Mouse (Mus musculus): Measurements from ENCODE around the gene Ache. TPM values are rescaled to one million over a fixed set of nuclear protein-coding genes. Genes with fewer than 3 reads are reported as not detected.

Gene Ache
- polyA plus RNA-seq, 1 experiment from 2014 or later = 23.4 TPM

- Histone ChIP-seq H3K27ac (peak overlapping the region; percentile 58), H3K4me1 (peaks cover 46% of the 10 kb centered on the region), H3K9ac (peak overlapping the region; percentile 69), H3K9me3 (replicated peaks) (no peaks in the 10 kb centered on the region), H3K27me3 (replicated peaks) (no peaks in the 10 kb centered on the region), H3K4me3 (peak overlapping the region; percentile 57), H3K4me2 (peak overlapping the region; percentile 86), H3K36me3 (no peaks in the 10 kb centered on the region)
- 0 out of 2 replicates have a peak, but pooled peaks have one; percentile 17 for ATAC-seq
- WGBS (ENCODE audit: insufficient replicate concordance) = 4% methylated on average over 11 of the region's 11 CpGs
These were observed 51.5 kb downstream of the Ache start for GRCm38 (mm10) chr5:137338663-137339289.

- ATAC-seq = 0 out of 2 replicates have a peak, but pooled peaks have one; percentile 46
- no peaks in the 10 kb centered on the region for H3K27me3 ChIP-seq (replicated peaks)
- peaks cover 40% of the 10 kb centered on the region for H3K4me1 ChIP-seq
- H3K27ac ChIP-seq = peak overlapping the region; percentile 58
- H3K36me3 ChIP-seq = no peaks in the 10 kb centered on the region
- peak overlapping the region; percentile 57 for H3K4me3 ChIP-seq
- H3K9me3 ChIP-seq (replicated peaks) = no peaks in the 10 kb centered on the region
- 18% methylated on average over 22 of the region's 22 CpGs for WGBS (ENCODE audit: insufficient replicate concordance)
- peak overlapping the region; percentile 48 for H3K9ac ChIP-seq
- H3K4me2 ChIP-seq = peak overlapping the region; percentile 86
These were observed 52.1 kb downstream of the Ache start for GRCm38 (mm10) chr5:137339290-137339979.

- no peak overlapping the region for H3K4me2 ChIP-seq
- H3K27ac ChIP-seq = no peak overlapping the region
These were observed 52.9 kb downstream of the Ache start for GRCm38 (mm10) chr5:137340222-137340621.

GRCm38 (mm10) chr5:137342407-137343012 is 55.2 kb downstream of the Ache start:
- H3K4me1 ChIP-seq = peaks cover 36% of the 10 kb centered on the region
- 64% methylated on average over 7 of the region's 7 CpGs for WGBS (ENCODE audit: insufficient replicate concordance)
- no peak overlapping the region for H3K4me3 ChIP-seq
- H3K4me2 ChIP-seq = no peak overlapping the region
- H3K27ac ChIP-seq = no peak overlapping the region
- H3K9me3 ChIP-seq (replicated peaks) = no peaks in the 10 kb centered on the region
- no peak for ATAC-seq
- H3K27me3 ChIP-seq (replicated peaks) = peaks cover 15% of the 10 kb centered on the region
- no peak overlapping the region for H3K9ac ChIP-seq
- H3K36me3 ChIP-seq = no peaks in the 10 kb centered on the region

More at GRCm38 (mm10) chr5:137340222-137340621, 52.9 kb downstream of the Ache start:
- 52% methylated on average over 6 of the region's 6 CpGs for WGBS (ENCODE audit: insufficient replicate concordance)
- Histone ChIP-seq H3K36me3 (no peaks in the 10 kb centered on the region), H3K9ac (no peak overlapping the region), H3K4me1 (peaks cover 39% of the 10 kb centered on the region), H3K27me3 (replicated peaks) (no peaks in the 10 kb centered on the region), H3K4me3 (no peak overlapping the region), H3K9me3 (replicated peaks) (no peaks in the 10 kb centered on the region)
- ATAC-seq = no peak

- Histone ChIP-seq H3K4me3 (no peak overlapping the region), H3K9ac (no peak overlapping the region), H3K4me1 (peaks cover 30% of the 10 kb centered on the region), H3K27ac (no peak overlapping the region), H3K9me3 (replicated peaks) (no peaks in the 10 kb centered on the region), H3K4me2 (no peak overlapping the region), H3K27me3 (replicated peaks) (peaks cover 24% of the 10 kb centered on the region), H3K36me3 (no peaks in the 10 kb centered on the region)
- 73% methylated on average over 5 of the region's 5 CpGs for WGBS (ENCODE audit: insufficient replicate concordance)
- ATAC-seq = no peak
These were observed 56.1 kb downstream of the Ache start for GRCm38 (mm10) chr5:137343412-137343811.

- Histone ChIP-seq H3K9me3 (replicated peaks) (no peaks in the 10 kb centered on the region), H3K27ac (no peak overlapping the region), H3K4me3 (no peak overlapping the region), H3K4me1 (peaks cover 30% of the 10 kb centered on the region), H3K9ac (no peak overlapping the region), H3K36me3 (no peaks in the 10 kb centered on the region), H3K4me2 (no peak overlapping the region), H3K27me3 (replicated peaks) (peaks cover 29% of the 10 kb centered on the region)
- ATAC-seq = no peak
These were observed 56.5 kb downstream of the Ache start for GRCm38 (mm10) chr5:137343869-137344268.

Small RNA genes lying within 50 kb of the gene (microRNA-seq; reads per million reads assigned to microRNA genes)
- gene Mir7036 (1.1 reads per million), gene Mir8116 (not detected)

Other genes starting within 250 kb of the Ache start
- gene Ap1s1, start 241.4 kb upstream of the Ache start, polyA plus RNA-seq (2016; fragmentation: Nextera tagmentation; extraction: Ambion mirVana) = 119 and 121 TPM in 2 replicates
- 0.19 TPM in 1 of 2 replicates, not detected in the other for gene Serpine1, start 215.3 kb upstream of the Ache start, polyA plus RNA-seq (2016; fragmentation: Nextera tagmentation; extraction: Ambion mirVana)
- 8.6 and 10.3 TPM in 2 replicates for gene Trim56, start 171.3 kb upstream of the Ache start, polyA plus RNA-seq (2016; fragmentation: Nextera tagmentation; extraction: Ambion mirVana)
- not detected in 2 replicates for gene Muc3, start 138.2 kb upstream of the Ache start, polyA plus RNA-seq (2016; fragmentation: Nextera tagmentation; extraction: Ambion mirVana)
- gene Muc3a, start 75.1 kb upstream of the Ache start, polyA plus RNA-seq (2016; fragmentation: Nextera tagmentation; extraction: Ambion mirVana) = 0.14 TPM in 1 of 2 replicates, not detected in the other
- 11.9 and 12.5 TPM in 2 replicates for gene Ufsp1, start 7.1 kb downstream of the Ache start, polyA plus RNA-seq (2016; fragmentation: Nextera tagmentation; extraction: Ambion mirVana)
- gene Srrt, start 20.2 kb downstream of the Ache start, polyA plus RNA-seq (2016; fragmentation: Nextera tagmentation; extraction: Ambion mirVana) = 125 and 128 TPM in 2 replicates
- gene Trip6, start 26.9 kb downstream of the Ache start, polyA plus RNA-seq (2016; fragmentation: Nextera tagmentation; extraction: Ambion mirVana) = 16.8 and 18.7 TPM in 2 replicates
- 5.0 and 5.8 TPM in 2 replicates for gene Slc12a9, start 46.1 kb downstream of the Ache start, polyA plus RNA-seq (2016; fragmentation: Nextera tagmentation; extraction: Ambion mirVana)
- gene Ephb4, start 62.6 kb downstream of the Ache start, polyA plus RNA-seq (2016; fragmentation: Nextera tagmentation; extraction: Ambion mirVana) = 14.2 and 15.7 TPM in 2 replicates
- 0.29 and 0.31 TPM in 2 replicates for gene Zan, start 189.5 kb downstream of the Ache start, polyA plus RNA-seq (2016; fragmentation: Nextera tagmentation; extraction: Ambion mirVana)
- gene Pop7, start 215.0 kb downstream of the Ache start, polyA plus RNA-seq (2016; fragmentation: Nextera tagmentation; extraction: Ambion mirVana) = 48.4 and 55.3 TPM in 2 replicates
- 5.6 and 6.0 TPM in 2 replicates for gene Gigyf1, start 231.0 kb downstream of the Ache start, polyA plus RNA-seq (2016; fragmentation: Nextera tagmentation; extraction: Ambion mirVana)
- gene Epo, start 245.7 kb downstream of the Ache start, polyA plus RNA-seq (2016; fragmentation: Nextera tagmentation; extraction: Ambion mirVana) = 1.7 and 2.3 TPM in 2 replicates
- 215 and 221 TPM in 2 replicates for gene Gnb2, start 246.0 kb downstream of the Ache start, polyA plus RNA-seq (2016; fragmentation: Nextera tagmentation; extraction: Ambion mirVana)

Measured in liver, embryonic 12.5 days (tissue).